Mouse (Mus musculus): ENCODE results near the gene Cdk5rap2. TPM values are rescaled to one million over a fixed set of nuclear protein-coding genes. Genes with fewer than 3 reads are reported as not detected.
A peak's percentile ranks its signal among the peaks of the same experiment; 100 is the strongest.

Cdk5rap2 gene
- polyA plus RNA-seq, 1 experiment from 2014 or later, result 12.5 TPM

- no peaks in the 10 kb centered on the region; the same call in 1 of the 2 replicates for H3K4me1 ChIP-seq (replicated peaks; ENCODE audit: control insufficient read depth, insufficient read depth, low read length)
- no peak overlapping the region for H3K4me3 ChIP-seq (replicated peaks; ENCODE audit: low read length)
- no peak overlapping the region for H3K27ac ChIP-seq (ENCODE audit: low read length)
- WGBS, result 87% methylated on average over 6 of the region's 6 CpGs
- ATAC-seq, result no peak
- no peak overlapping the region for H3K9ac ChIP-seq (replicated peaks; ENCODE audit: low read depth, low read length)
- no peaks in the 10 kb centered on the region for H3K27me3 ChIP-seq (replicated peaks; ENCODE audit: control insufficient read depth, insufficient read depth, low read length)
- H3K9me3 ChIP-seq (ENCODE audit: control insufficient read depth, low read length), result no peaks in the 10 kb centered on the region
- H3K4me2 ChIP-seq (ENCODE audit: low read length), result no peak overlapping the region
- H3K36me3 ChIP-seq (ENCODE audit: control insufficient read depth, insufficient read depth), result no peaks in the 10 kb centered on the region
Observed at GRCm38 (mm10) chr4:70331181-70331580, 79.1 kb downstream of the Cdk5rap2 start.

GRCm38 (mm10) chr4:70328033-70328432 lies 82.2 kb downstream of the Cdk5rap2 start:
- no peak for ATAC-seq
- no peaks in the 10 kb centered on the region for H3K36me3 ChIP-seq (ENCODE audit: control insufficient read depth, insufficient read depth)
- no peak overlapping the region for H3K4me3 ChIP-seq (replicated peaks; ENCODE audit: low read length)
- H3K27me3 ChIP-seq (replicated peaks; ENCODE audit: control insufficient read depth, insufficient read depth, low read length), result no peaks in the 10 kb centered on the region
- no peak overlapping the region for H3K27ac ChIP-seq (ENCODE audit: low read length)
- H3K9me3 ChIP-seq (ENCODE audit: control insufficient read depth, low read length), result no peaks in the 10 kb centered on the region
- no peak overlapping the region for H3K9ac ChIP-seq (replicated peaks; ENCODE audit: low read depth, low read length)
- H3K4me2 ChIP-seq (ENCODE audit: low read length), result no peak overlapping the region
- WGBS, result 90% methylated on average over 9 of the region's 9 CpGs
- no peaks in the 10 kb centered on the region for H3K4me1 ChIP-seq (replicated peaks; ENCODE audit: control insufficient read depth, insufficient read depth, low read length)

DNA sequence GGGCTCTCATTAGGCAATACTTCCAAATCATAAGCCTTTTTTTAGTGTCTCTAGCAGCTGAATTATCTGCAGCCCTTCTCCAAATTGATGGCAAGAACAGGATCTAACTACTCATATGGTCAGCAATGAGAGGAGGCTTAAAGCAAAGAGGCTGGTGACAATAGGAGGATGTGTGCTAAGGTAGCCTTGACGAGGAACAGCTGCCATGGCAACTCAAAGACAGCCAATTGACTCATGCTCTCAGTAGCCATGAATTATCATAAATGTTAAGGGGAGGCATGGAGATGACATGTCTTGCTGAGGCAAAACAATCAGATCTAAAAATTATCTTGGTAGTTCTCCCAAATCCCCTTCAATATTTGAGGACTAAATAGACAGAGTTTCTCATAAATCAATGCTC lies 82.8 kb downstream of the Cdk5rap2 start:
- Histone ChIP-seq H3K9me3 (ENCODE audit: control insufficient read depth, low read length) (no peaks in the 10 kb centered on the region), H3K27ac (ENCODE audit: low read length) (no peak overlapping the region), H3K4me2 (ENCODE audit: low read length) (no peak overlapping the region), H3K4me1 (replicated peaks; ENCODE audit: control insufficient read depth, insufficient read depth, low read length) (no peaks in the 10 kb centered on the region), H3K4me3 (replicated peaks; ENCODE audit: low read length) (no peak overlapping the region), H3K36me3 (ENCODE audit: control insufficient read depth, insufficient read depth) (no peaks in the 10 kb centered on the region), H3K27me3 (replicated peaks; ENCODE audit: control insufficient read depth, insufficient read depth, low read length) (no peaks in the 10 kb centered on the region), H3K9ac (replicated peaks; ENCODE audit: low read depth, low read length) (no peak overlapping the region)
- ATAC-seq, result no peak
- WGBS, result 48% methylated on average over 1 of the region's 1 CpGs

DNA sequence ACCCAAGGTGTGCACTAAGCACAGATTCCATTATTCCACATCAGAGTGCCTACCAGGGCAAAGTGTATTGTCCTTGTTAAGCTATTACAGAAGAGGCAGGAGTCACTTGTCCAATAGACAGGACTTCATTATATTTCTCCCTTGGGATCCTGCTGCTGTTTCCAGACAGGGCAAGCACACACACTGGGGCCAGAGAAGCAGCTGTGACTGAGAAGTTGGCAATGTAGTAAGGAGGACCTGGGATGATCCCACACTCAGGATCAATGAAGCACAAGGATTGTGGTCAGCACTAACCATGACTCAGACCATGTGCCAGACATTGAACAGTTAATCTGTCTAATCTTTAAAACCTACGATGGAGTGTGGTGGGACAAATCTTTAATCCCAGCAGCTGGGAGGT lies 88.7 kb downstream of the Cdk5rap2 start:
- 59% methylated on average over 1 of the region's 1 CpGs for WGBS
- H3K4me1 ChIP-seq (replicated peaks; ENCODE audit: control insufficient read depth, insufficient read depth, low read length), result 0 out of 2 replicates have a peak, but pooled peaks cover 3% of the 10 kb centered on the region
- ATAC-seq, result 0 out of 2 replicates have a peak, but pooled peaks have one; percentile 12

DNA sequence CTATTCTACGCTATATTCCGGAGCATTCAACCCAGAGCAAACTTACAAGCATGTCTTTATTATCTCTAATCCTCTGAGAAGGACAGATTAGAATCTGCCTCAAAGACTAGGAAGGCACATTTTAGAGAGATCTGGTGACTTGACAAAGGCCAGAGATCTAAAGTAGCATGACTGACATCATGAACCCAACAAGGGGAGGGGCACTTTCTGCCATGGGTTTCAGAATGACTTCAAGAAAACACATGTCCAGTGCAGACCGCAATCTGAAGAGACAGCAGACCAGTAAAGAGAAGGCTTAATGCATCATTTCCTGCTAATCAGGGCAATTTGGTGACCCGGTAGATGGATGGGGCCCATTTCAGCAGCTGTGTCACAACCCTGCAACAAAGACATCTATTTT lies 98.1 kb downstream of the Cdk5rap2 start:
- H3K4me1 ChIP-seq (replicated peaks; ENCODE audit: control insufficient read depth, insufficient read depth, low read length), result peaks cover 14% of the 10 kb centered on the region
- no peaks in the 10 kb centered on the region for H3K27me3 ChIP-seq (replicated peaks; ENCODE audit: control insufficient read depth, insufficient read depth, low read length)
- no peak overlapping the region for H3K4me3 ChIP-seq (replicated peaks; ENCODE audit: low read length)
- ATAC-seq, result no peak
- no peaks in the 10 kb centered on the region for H3K9me3 ChIP-seq (ENCODE audit: control insufficient read depth, low read length)
- H3K36me3 ChIP-seq (ENCODE audit: control insufficient read depth, insufficient read depth), result peaks cover 13% of the 10 kb centered on the region; the same call in 1 of the 2 replicates
- no peak overlapping the region for H3K9ac ChIP-seq (replicated peaks; ENCODE audit: low read depth, low read length)
- WGBS, result 91% methylated on average over 4 of the region's 4 CpGs
- no peak overlapping the region for H3K27ac ChIP-seq (ENCODE audit: low read length)
- no peak overlapping the region for H3K4me2 ChIP-seq (ENCODE audit: low read length)

More for the DNA sequence above, 88.7 kb downstream of the Cdk5rap2 start:
- Histone ChIP-seq H3K4me2 (ENCODE audit: low read length) (no peak overlapping the region), H3K36me3 (ENCODE audit: control insufficient read depth, insufficient read depth) (peaks cover 7% of the 10 kb centered on the region; the same call in 1 of the 2 replicates), H3K27me3 (replicated peaks; ENCODE audit: control insufficient read depth, insufficient read depth, low read length) (no peaks in the 10 kb centered on the region), H3K9me3 (ENCODE audit: control insufficient read depth, low read length) (no peaks in the 10 kb centered on the region), H3K4me3 (replicated peaks; ENCODE audit: low read length) (no peak overlapping the region), H3K9ac (replicated peaks; ENCODE audit: low read depth, low read length) (no peak overlapping the region), H3K27ac (ENCODE audit: low read length) (no peak overlapping the region)

GRCm38 (mm10) chr4:70311530-70311929 lies 98.7 kb downstream of the Cdk5rap2 start:
- no peak overlapping the region for H3K27ac ChIP-seq (ENCODE audit: low read length)

GRCm38 (mm10) chr4:70307230-70307629 lies 103.0 kb downstream of the Cdk5rap2 start:
- H3K9me3 ChIP-seq (ENCODE audit: control insufficient read depth, low read length), result no peaks in the 10 kb centered on the region
- H3K4me3 ChIP-seq (replicated peaks; ENCODE audit: low read length), result no peak overlapping the region
- WGBS, result 71% methylated on average over 4 of the region's 4 CpGs
- H3K27me3 ChIP-seq (replicated peaks; ENCODE audit: control insufficient read depth, insufficient read depth, low read length), result no peaks in the 10 kb centered on the region
- H3K27ac ChIP-seq (ENCODE audit: low read length), result no peak overlapping the region
- H3K4me2 ChIP-seq (ENCODE audit: low read length), result no peak overlapping the region
- H3K4me1 ChIP-seq (replicated peaks; ENCODE audit: control insufficient read depth, insufficient read depth, low read length), result peaks cover 16% of the 10 kb centered on the region
- ATAC-seq, result no peak
- no peaks in the 10 kb centered on the region for H3K36me3 ChIP-seq (ENCODE audit: control insufficient read depth, insufficient read depth)
- H3K9ac ChIP-seq (replicated peaks; ENCODE audit: low read depth, low read length), result no peak overlapping the region

More at GRCm38 (mm10) chr4:70311530-70311929, 98.7 kb downstream of the Cdk5rap2 start:
- no peak overlapping the region for H3K9ac ChIP-seq (replicated peaks; ENCODE audit: low read depth, low read length)
- peak; percentile 89 for ATAC-seq
- no peak overlapping the region for H3K4me3 ChIP-seq (replicated peaks; ENCODE audit: low read length)
- H3K27me3 ChIP-seq (replicated peaks; ENCODE audit: control insufficient read depth, insufficient read depth, low read length), result no peaks in the 10 kb centered on the region
- H3K9me3 ChIP-seq (ENCODE audit: control insufficient read depth, low read length), result no peaks in the 10 kb centered on the region
- H3K4me1 ChIP-seq (replicated peaks; ENCODE audit: control insufficient read depth, insufficient read depth, low read length), result peaks cover 16% of the 10 kb centered on the region
- 46% methylated on average over 5 of the region's 5 CpGs for WGBS
- peaks cover 7% of the 10 kb centered on the region; the same call in 1 of the 2 replicates for H3K36me3 ChIP-seq (ENCODE audit: control insufficient read depth, insufficient read depth)
- no peak overlapping the region for H3K4me2 ChIP-seq (ENCODE audit: low read length)

- no peak for ATAC-seq
- 84% methylated on average over 4 of the region's 4 CpGs for WGBS
- Histone ChIP-seq H3K36me3 (ENCODE audit: control insufficient read depth, insufficient read depth) (no peaks in the 10 kb centered on the region; the same call in 1 of the 2 replicates), H3K27ac (ENCODE audit: low read length) (no peak overlapping the region), H3K9ac (replicated peaks; ENCODE audit: low read depth, low read length) (no peak overlapping the region), H3K4me2 (ENCODE audit: low read length) (no peak overlapping the region), H3K9me3 (ENCODE audit: control insufficient read depth, low read length) (no peaks in the 10 kb centered on the region), H3K4me1 (replicated peaks; ENCODE audit: control insufficient read depth, insufficient read depth, low read length) (peaks cover 7% of the 10 kb centered on the region; the same call in 1 of the 2 replicates), H3K27me3 (replicated peaks; ENCODE audit: control insufficient read depth, insufficient read depth, low read length) (no peaks in the 10 kb centered on the region), H3K4me3 (replicated peaks; ENCODE audit: low read length) (no peak overlapping the region)
Observed at GRCm38 (mm10) chr4:70303870-70304269, 106.4 kb downstream of the Cdk5rap2 start.

- H3K36me3 ChIP-seq (ENCODE audit: control insufficient read depth, insufficient read depth), result no peaks in the 10 kb centered on the region; the same call in 1 of the 2 replicates
Observed at GRCm38 (mm10) chr4:70301187-70301586, 109.1 kb downstream of the Cdk5rap2 start.

GRCm38 (mm10) chr4:70289361-70289760 lies 120.9 kb downstream of the Cdk5rap2 start:
- H3K4me3 ChIP-seq (replicated peaks; ENCODE audit: low read length), result no peak overlapping the region
- WGBS, result 66% methylated on average over 6 of the region's 6 CpGs
- ATAC-seq, result peak; percentile 42; the same call in 1 of the 2 replicates
- H3K9ac ChIP-seq (replicated peaks; ENCODE audit: low read depth, low read length), result no peak overlapping the region
- no peaks in the 10 kb centered on the region for H3K9me3 ChIP-seq (ENCODE audit: control insufficient read depth, low read length)
- no peaks in the 10 kb centered on the region for H3K36me3 ChIP-seq (ENCODE audit: control insufficient read depth, insufficient read depth)
- no peaks in the 10 kb centered on the region for H3K4me1 ChIP-seq (replicated peaks; ENCODE audit: control insufficient read depth, insufficient read depth, low read length)
- no peak overlapping the region for H3K4me2 ChIP-seq (ENCODE audit: low read length)
- no peaks in the 10 kb centered on the region for H3K27me3 ChIP-seq (replicated peaks; ENCODE audit: control insufficient read depth, insufficient read depth, low read length)
- no peak overlapping the region for H3K27ac ChIP-seq (ENCODE audit: low read length)

More at GRCm38 (mm10) chr4:70301187-70301586, 109.1 kb downstream of the Cdk5rap2 start:
- no peaks in the 10 kb centered on the region for H3K9me3 ChIP-seq (ENCODE audit: control insufficient read depth, low read length)
- peak; percentile 68 for ATAC-seq
- H3K4me3 ChIP-seq (replicated peaks; ENCODE audit: low read length), result no peak overlapping the region
- no peaks in the 10 kb centered on the region for H3K27me3 ChIP-seq (replicated peaks; ENCODE audit: control insufficient read depth, insufficient read depth, low read length)
- no peak overlapping the region for H3K27ac ChIP-seq (ENCODE audit: low read length)
- WGBS, result 48% methylated on average over 9 of the region's 9 CpGs
- no peak overlapping the region for H3K9ac ChIP-seq (replicated peaks; ENCODE audit: low read depth, low read length)
- H3K4me1 ChIP-seq (replicated peaks; ENCODE audit: control insufficient read depth, insufficient read depth, low read length), result peaks cover 4% of the 10 kb centered on the region; the same call in 1 of the 2 replicates
- no peak overlapping the region for H3K4me2 ChIP-seq (ENCODE audit: low read length)
